Mouse (Mus musculus) erythroblast, adult 5-6 weeks (primary cell): ENCODE results near the gene Tdgf1. TPM values are rescaled to one million over a fixed set of nuclear protein-coding genes. Genes with fewer than 3 reads are reported as not detected.

Experiments
- total RNA-seq, 2 experiments: library from RNA; stranded (forward) in 1 of 2; stranded (reverse) in 1 of 2; fragments of 150-400 nt in 1 of 2; fragments of 200-764, 138-1000 nt in 1 of 2; gene quantifications; 2 replicates each; pipeline versions ENCODE4 v1.2.3 to v1.2.4; 2015 to 2017; ENCODE audit warnings: low replicate concordance in 2 of 2

Gene Tdgf1
- total RNA-seq, 2 experiments from 2014 or later: not detected

Other genes starting within 250 kb of the Tdgf1 start
- gene Myl3, start 204.3 kb downstream of the Tdgf1 start, total RNA-seq (2015; ENCODE audit: low replicate concordance): not detected in 2 replicates
- gene Myl3, start 204.3 kb downstream of the Tdgf1 start, total RNA-seq (2017; ENCODE audit: low replicate concordance): not detected in 2 replicates
- not detected in 2 replicates for gene Pth1r, start 199.0 kb downstream of the Tdgf1 start, total RNA-seq (2015; ENCODE audit: low replicate concordance)
- gene Pth1r, start 199.0 kb downstream of the Tdgf1 start, total RNA-seq (2017; ENCODE audit: low replicate concordance): not detected in 2 replicates
- gene Prss42, start 148.0 kb downstream of the Tdgf1 start, total RNA-seq (2015; ENCODE audit: low replicate concordance): not detected in 2 replicates
- gene Prss42, start 148.0 kb downstream of the Tdgf1 start, total RNA-seq (2017; ENCODE audit: low replicate concordance): not detected in 2 replicates
- not detected in 2 replicates for gene Prss44, start 132.2 kb downstream of the Tdgf1 start, total RNA-seq (2015; ENCODE audit: low replicate concordance)
- gene Prss44, start 132.2 kb downstream of the Tdgf1 start, total RNA-seq (2017; ENCODE audit: low replicate concordance): not detected in 2 replicates
- gene Prss43, start 119.5 kb downstream of the Tdgf1 start, total RNA-seq (2015; ENCODE audit: low replicate concordance): not detected in 2 replicates
- gene Prss43, start 119.5 kb downstream of the Tdgf1 start, total RNA-seq (2017; ENCODE audit: low replicate concordance): not detected in 2 replicates
- not detected in 2 replicates for gene Prss45, start 111.6 kb downstream of the Tdgf1 start, total RNA-seq (2015; ENCODE audit: low replicate concordance)
- gene Prss45, start 111.6 kb downstream of the Tdgf1 start, total RNA-seq (2017; ENCODE audit: low replicate concordance): not detected in 2 replicates
- gene Prss46, start 101.7 kb downstream of the Tdgf1 start, total RNA-seq (2015; ENCODE audit: low replicate concordance): not detected in 2 replicates
- gene Prss46, start 101.7 kb downstream of the Tdgf1 start, total RNA-seq (2017; ENCODE audit: low replicate concordance): not detected in 2 replicates
- 7.7 TPM in 1 of 2 replicates, not detected in the other for gene Prss50, start 88.2 kb downstream of the Tdgf1 start, total RNA-seq (2015; ENCODE audit: low replicate concordance)
- gene Prss50, start 88.2 kb downstream of the Tdgf1 start, total RNA-seq (2017; ENCODE audit: low replicate concordance): not detected in 2 replicates
- 0.63 TPM in 1 of 2 replicates, not detected in the other for gene Als2cl, start 66.3 kb downstream of the Tdgf1 start, total RNA-seq (2015; ENCODE audit: low replicate concordance)
- gene Als2cl, start 66.3 kb downstream of the Tdgf1 start, total RNA-seq (2017; ENCODE audit: low replicate concordance): not detected in 2 replicates
- not detected in 2 replicates for gene Tmie, start 66.0 kb downstream of the Tdgf1 start, total RNA-seq (2015; ENCODE audit: low replicate concordance)
- not detected in 2 replicates for gene Tmie, start 66.0 kb downstream of the Tdgf1 start, total RNA-seq (2017; ENCODE audit: low replicate concordance)
- gene Fam240a, start 29.3 kb downstream of the Tdgf1 start, total RNA-seq (2015; ENCODE audit: low replicate concordance): not detected in 2 replicates
- not detected in 2 replicates for gene Fam240a, start 29.3 kb downstream of the Tdgf1 start, total RNA-seq (2017; ENCODE audit: low replicate concordance)
- gene Lrrc2, start 5.4 kb upstream of the Tdgf1 start, total RNA-seq (2015; ENCODE audit: low replicate concordance): not detected in 2 replicates
- 0.42 TPM in 1 of 2 replicates, not detected in the other for gene Lrrc2, start 5.4 kb upstream of the Tdgf1 start, total RNA-seq (2017; ENCODE audit: low replicate concordance)
- not detected in 2 replicates for gene Rtp3, start 44.4 kb upstream of the Tdgf1 start, total RNA-seq (2015; ENCODE audit: low replicate concordance)
- gene Rtp3, start 44.4 kb upstream of the Tdgf1 start, total RNA-seq (2017; ENCODE audit: low replicate concordance): not detected in 2 replicates
- 948 and 1,023 TPM in 2 replicates for gene Ltf, start 73.1 kb upstream of the Tdgf1 start, total RNA-seq (2015; ENCODE audit: low replicate concordance)
- gene Ltf, start 73.1 kb upstream of the Tdgf1 start, total RNA-seq (2017; ENCODE audit: low replicate concordance): 738 and 893 TPM in 2 replicates
- 32.7 and 39.5 TPM in 2 replicates for gene Ccrl2, start 111.4 kb upstream of the Tdgf1 start, total RNA-seq (2015; ENCODE audit: low replicate concordance)
- gene Ccrl2, start 111.4 kb upstream of the Tdgf1 start, total RNA-seq (2017; ENCODE audit: low replicate concordance): 43.8 and 65.4 TPM in 2 replicates
- 5.6 and 6.5 TPM in 2 replicates for gene Lrrfip2, start 171.4 kb upstream of the Tdgf1 start, total RNA-seq (2015; ENCODE audit: low replicate concordance)
- gene Lrrfip2, start 171.4 kb upstream of the Tdgf1 start, total RNA-seq (2017; ENCODE audit: low replicate concordance): 30.9 and 40.8 TPM in 2 replicates